Mouse (Mus musculus): Measurements from ENCODE around the gene Sgca. TPM values are rescaled to one million over a fixed set of nuclear protein-coding genes. Genes with fewer than 3 reads are reported as not detected.
"Not testable (repeated sequence)": the region's sequence is repeated elsewhere in the genome, so short reads cannot be mapped to it uniquely, and the experiment has no call there.

The Sgca gene
- polyA plus RNA-seq, 1 experiment = 4.7 TPM

- DNase-seq (ENCODE audit: low read depth, low spot score) = peak; percentile 94
These were observed 13.5 kb upstream of the Sgca start for GRCm38 (mm10) chr11:94989562-94990017.

GRCm38 (mm10) chr11:94988780-94989561 lies 12.8 kb upstream of the Sgca start:
- DNase-seq (ENCODE audit: low read depth, low spot score) = no peak
- WGBS = 21% methylated on average over 10 of the region's 10 CpGs

More at GRCm38 (mm10) chr11:94989562-94990017, 13.5 kb upstream of the Sgca start:
- WGBS = 1% methylated on average over 12 of the region's 12 CpGs

- no peak for DNase-seq (ENCODE audit: low read depth, low spot score)
- WGBS = 78% methylated on average over 8 of the region's 8 CpGs
These were observed 11.7 kb upstream of the Sgca start for GRCm38 (mm10) chr11:94987851-94988250.

- 53% methylated on average over 6 of the region's 6 CpGs for WGBS
- DNase-seq (ENCODE audit: low read depth, low spot score) = no peak
These were observed 11.2 kb upstream of the Sgca start for GRCm38 (mm10) chr11:94987341-94987740.

- 40% methylated on average over 2 of the region's 2 CpGs for WGBS
- DNase-seq (ENCODE audit: low read depth, low spot score) = no peak
These were observed 10.3 kb upstream of the Sgca start for GRCm38 (mm10) chr11:94986435-94986834.

GRCm38 (mm10) chr11:94985822-94986221 lies 9.7 kb upstream of the Sgca start:
- DNase-seq (ENCODE audit: low read depth, low spot score) = no peak
- WGBS = 75% methylated on average over 5 of the region's 5 CpGs

- 28% methylated on average over 1 of the region's 1 CpGs for WGBS
- no peak for DNase-seq (ENCODE audit: low read depth, low spot score)
These were observed 9.0 kb upstream of the Sgca start for GRCm38 (mm10) chr11:94985140-94985539.

- WGBS = 76% methylated on average over 11 of the region's 11 CpGs
- no peak for DNase-seq (ENCODE audit: low read depth, low spot score)
These were observed 3.5 kb upstream of the Sgca start for GRCm38 (mm10) chr11:94979462-94980179.

- peak; percentile 95 for DNase-seq (ENCODE audit: low read depth, low spot score)
- under 1% methylated on average over 20 of the region's 20 CpGs for WGBS
These were observed 2.8 kb upstream of the Sgca start for GRCm38 (mm10) chr11:94978947-94979346.

- DNase-seq (ENCODE audit: low read depth, low spot score) = no peak
- WGBS = 40% methylated on average over 9 of the region's 9 CpGs
These were observed 2.2 kb upstream of the Sgca start for GRCm38 (mm10) chr11:94978178-94978915.

GRCm38 (mm10) chr11:94974951-94975350 lies 1.2 kb downstream of the Sgca start:
- WGBS = 72% methylated on average over 2 of the region's 2 CpGs
- no peak for DNase-seq (ENCODE audit: low read depth, low spot score)

GRCm38 (mm10) chr11:94973313-94973712 lies 2.8 kb downstream of the Sgca start:
- WGBS = 56% methylated on average over 4 of the region's 4 CpGs
- no peak for DNase-seq (ENCODE audit: low read depth, low spot score)

- 61% methylated on average over 5 of the region's 5 CpGs for WGBS
- DNase-seq (ENCODE audit: low read depth, low spot score) = no peak
These were observed 3.2 kb downstream of the Sgca start for GRCm38 (mm10) chr11:94972887-94973286.

- 59% methylated on average over 16 of the region's 16 CpGs for WGBS
- no peak for DNase-seq (ENCODE audit: low read depth, low spot score)
These were observed 4.1 kb downstream of the Sgca start for GRCm38 (mm10) chr11:94971895-94972615.

- 38% methylated on average over 15 of the region's 15 CpGs for WGBS
- no peak for DNase-seq (ENCODE audit: low read depth, low spot score)
These were observed 5.8 kb downstream of the Sgca start for GRCm38 (mm10) chr11:94970210-94970943.

GRCm38 (mm10) chr11:94969709-94970108 lies 6.4 kb downstream of the Sgca start:
- WGBS = 80% methylated on average over 4 of the region's 4 CpGs
- DNase-seq (ENCODE audit: low read depth, low spot score) = not testable (repeated sequence)

- 75% methylated on average over 7 of the region's 7 CpGs for WGBS
- no peak for DNase-seq (ENCODE audit: low read depth, low spot score)
These were observed 7.9 kb downstream of the Sgca start for GRCm38 (mm10) chr11:94968187-94968586.

- WGBS = 40% methylated on average over 4 of the region's 4 CpGs
- no peak for DNase-seq (ENCODE audit: low read depth, low spot score)
These were observed 8.7 kb downstream of the Sgca start, which contains the start of gene Hils1 for GRCm38 (mm10) chr11:94967419-94967818. TSS of gene Hils1 (plus strand) at chr11:94967593.
